Comparison of ENCODE assay signal across 7 mouse cellular contexts in genomic region chr10:62231395-62231732, GRCm38 (mm10). TPM values are rescaled to one million over a fixed set of nuclear protein-coding genes. Genes with fewer than 3 reads are reported as not detected.
DNase-seq lines count a peak whose midpoint lies in the region; ATAC-seq and TF ChIP-seq lines count a peak whose summit lies in the region.

No protein-coding gene starts in this region.

- H3K36me3 ChIP-seq in liver, adult 2 months (ENCODE audit: control insufficient read depth, insufficient read depth, low read length) = no peaks in the 10 kb centered on the region
- no peaks in the 10 kb centered on the region for H3K36me3 ChIP-seq in embryonic facial prominence, embryonic 15.5 days
- H3K36me3 ChIP-seq in intestine, postnatal 0 days (ENCODE audit: control insufficient read depth, insufficient read depth) = no peaks in the 10 kb centered on the region
- no peaks in the 10 kb centered on the region for H3K36me3 ChIP-seq in neural tube, embryonic 15.5 days

- no peak for TF ChIP-seq POLR2A in liver, adult 2 months (IDR thresholded peaks at IDR 0.05; ENCODE audit: extremely low read depth, insufficient read depth, low read length)

- WGBS in liver, adult 2 months = 9% methylated on average over 13 of the region's 13 CpGs
- 3% methylated on average over 13 of the region's 13 CpGs for WGBS in embryonic facial prominence, embryonic 15.5 days
- 2% methylated on average over 13 of the region's 13 CpGs for WGBS in intestine, postnatal 0 days
- 2% methylated on average over 13 of the region's 13 CpGs for WGBS in neural tube, embryonic 15.5 days

- 0 out of 2 replicates have a peak overlapping the region, but pooled peaks have one; percentile 12 for H3K9ac ChIP-seq in liver, adult 2 months (ENCODE audit: low read depth, low read length)
- peak overlapping the region; percentile 19; the same call in 1 of the 2 replicates for H3K9ac ChIP-seq in embryonic facial prominence, embryonic 15.5 days
- H3K9ac ChIP-seq in intestine, postnatal 0 days (ENCODE audit: low read depth, low read length) = peak overlapping the region; percentile 64; the same call in 1 of the 2 replicates
- 0 out of 2 replicates have a peak overlapping the region, but pooled peaks have one; percentile 55 for H3K9ac ChIP-seq in neural tube, embryonic 15.5 days (replicated peaks)

- TF ChIP-seq CTCF in liver, adult 2 months (IDR thresholded peaks at IDR 0.05; ENCODE audit: low read depth, low read length) = no peak
- no peak for TF ChIP-seq CTCF in intestine, postnatal 0 days (IDR thresholded peaks at IDR 0.05; ENCODE audit: low read depth)

- no peaks in the 10 kb centered on the region for H3K9me3 ChIP-seq in embryonic facial prominence, embryonic 15.5 days (replicated peaks)
- no peaks in the 10 kb centered on the region for H3K9me3 ChIP-seq in intestine, postnatal 0 days (ENCODE audit: control insufficient read depth)
- H3K9me3 ChIP-seq in neural tube, embryonic 15.5 days (replicated peaks) = no peaks in the 10 kb centered on the region

- no peak for ATAC-seq in embryonic facial prominence, embryonic 15.5 days (ENCODE audit: insufficient number of reproducible peaks, low FRiP score, low TSS enrichment, low read depth)
- no peak for ATAC-seq in intestine, postnatal 0 days
- ATAC-seq in neural tube, embryonic 15.5 days (ENCODE audit: low FRiP score) = peak; percentile 60

- H3K4me2 ChIP-seq in embryonic facial prominence, embryonic 15.5 days (replicated peaks) = peak overlapping the region; percentile 96
- H3K4me2 ChIP-seq in intestine, postnatal 0 days (replicated peaks; ENCODE audit: low read depth) = peak overlapping the region; percentile 85
- H3K4me2 ChIP-seq in neural tube, embryonic 15.5 days = peak overlapping the region; percentile 96

- no peak for DNase-seq in liver, adult 2 months (ENCODE audit: extremely low read depth, low read depth, low spot score)
- no peak for DNase-seq in liver
- no peak for DNase-seq in gastrocnemius, adult 8-10 months (ENCODE audit: low spot score in 2 of 2)
- no peak for DNase-seq in layer of hippocampus, adult 9-11 months

- H3K4me1 ChIP-seq in liver, adult 2 months (ENCODE audit: control insufficient read depth, insufficient read depth, low read length) = no peaks in the 10 kb centered on the region
- peaks cover 10% of the 10 kb centered on the region for H3K4me1 ChIP-seq in embryonic facial prominence, embryonic 15.5 days
- 0 out of 2 replicates have a peak, but pooled peaks cover 6% of the 10 kb centered on the region for H3K4me1 ChIP-seq in intestine, postnatal 0 days (replicated peaks; ENCODE audit: control insufficient read depth, insufficient read depth, low read length)
- peaks cover 12% of the 10 kb centered on the region for H3K4me1 ChIP-seq in neural tube, embryonic 15.5 days

- H3K27me3 ChIP-seq in liver, adult 2 months (ENCODE audit: control insufficient read depth, insufficient read depth, low read length) = no peaks in the 10 kb centered on the region
- H3K27me3 ChIP-seq in embryonic facial prominence, embryonic 15.5 days = peaks cover 7% of the 10 kb centered on the region
- H3K27me3 ChIP-seq in intestine, postnatal 0 days (replicated peaks; ENCODE audit: control insufficient read depth, insufficient read depth, low read length) = no peaks in the 10 kb centered on the region
- peaks cover 17% of the 10 kb centered on the region for H3K27me3 ChIP-seq in neural tube, embryonic 15.5 days (replicated peaks)

- no peak overlapping the region; the same call in 1 of the 2 replicates for H3K27ac ChIP-seq in liver, adult 2 months (replicated peaks; ENCODE audit: insufficient read depth, low read depth, low read length)
- no peak overlapping the region for H3K27ac ChIP-seq in embryonic facial prominence, embryonic 15.5 days (replicated peaks)
- H3K27ac ChIP-seq in intestine, postnatal 0 days (ENCODE audit: low read depth, low read length) = no peak overlapping the region
- no peak overlapping the region for H3K27ac ChIP-seq in neural tube, embryonic 15.5 days (replicated peaks)

- H3K79me2 ChIP-seq in liver, adult 2 months (ENCODE audit: control insufficient read depth, insufficient read depth, low read length) = peaks cover 4% of the 10 kb centered on the region; the same call in 1 of the 2 replicates

- peak overlapping the region; percentile 39; the same call in 1 of the 2 replicates for H3K4me3 ChIP-seq in liver, adult 2 months (ENCODE audit: insufficient read depth, low read depth, low read length)
- peak overlapping the region; percentile 57 for H3K4me3 ChIP-seq in embryonic facial prominence, embryonic 15.5 days (replicated peaks)
- H3K4me3 ChIP-seq in intestine, postnatal 0 days (ENCODE audit: low read depth, low read length) = peak overlapping the region; percentile 83
- H3K4me3 ChIP-seq in neural tube, embryonic 15.5 days (replicated peaks) = peak overlapping the region; percentile 61

RNA-seq across cellular contexts. Expression of gene Tspan15, which starts 0.3 kb away (rescaled TPM):
- total RNA-seq in liver, adult 2 months (2014; rRNA removed) = 4.1 and 7.3 TPM in 2 replicates
- polyA plus RNA-seq in liver, adult 2 months (2012; rRNA removed) = 4.8 and 8.6 TPM in 2 replicates
- 15.8 and 17.0 TPM in 2 replicates for polyA plus RNA-seq in embryonic facial prominence, embryonic 15.5 days (2015; fragmentation: Nextera tagmentation; extraction: Ambion mirVana)
- polyA plus RNA-seq in intestine, postnatal 0 days (2015; fragmentation: Nextera tagmentation; extraction: Ambion mirVana) = 96.8 and 100 TPM in 2 replicates
- 16.6 and 22.8 TPM in 2 replicates for polyA plus RNA-seq in neural tube, embryonic 15.5 days (2015; fragmentation: Nextera tagmentation; extraction: Ambion mirVana)
- 1 to 10 TPM; 4.6 to 7.3 (median 5.1) TPM for total RNA-seq in gastrocnemius, adult 8-10 months (2022)

RNA-seq across cellular contexts. Expression of gene Tacr2, which starts 20.9 kb away (rescaled TPM):
- total RNA-seq in liver, adult 2 months (2014; rRNA removed) = not detected in 2 replicates
- not detected in 2 replicates for polyA plus RNA-seq in liver, adult 2 months (2012; rRNA removed)
- not detected in 2 replicates for polyA plus RNA-seq in embryonic facial prominence, embryonic 15.5 days (2015; fragmentation: Nextera tagmentation; extraction: Ambion mirVana)
- 0.31 and 0.90 TPM in 2 replicates for polyA plus RNA-seq in intestine, postnatal 0 days (2015; fragmentation: Nextera tagmentation; extraction: Ambion mirVana)
- polyA plus RNA-seq in neural tube, embryonic 15.5 days (2015; fragmentation: Nextera tagmentation; extraction: Ambion mirVana) = 0.13 and 0.20 TPM in 2 replicates
- not detected for total RNA-seq in gastrocnemius, adult 8-10 months (2022)

Comparison
In these comparisons a context has a peak if more than half of its experiments do, and no peak if none do; other contexts are left out.
1. H3K9ac ChIP-seq: peak in every context shown above with its lines; median percentile 64 in intestine, postnatal 0 days; 55 in neural tube, embryonic 15.5 days; 19 in embryonic facial prominence, embryonic 15.5 days; 12 in liver, adult 2 months.